Mouse (Mus musculus) lung, adult 2 months (tissue): Measurements from ENCODE around the gene Fads6.

Source experiments
- CTCF ChIP-seq: fragments of 200-500 bp; IDR thresholded peaks from 2 replicates; pipeline ENCODE4 v1.5.1; 2011; ENCODE audit warnings: mild to moderate bottlenecking, low read length, control low read depth; ENCODE audit not compliant: insufficient read depth
- POLR2A ChIP-seq: fragments of 200-500 bp; IDR thresholded peaks from 2 replicates; pipeline ENCODE4 v1.6.1; 2011; ENCODE audit warnings: low read depth, mild to moderate bottlenecking, control low read depth, low read length, borderline replicate concordance; ENCODE audit errors: extremely low read depth

DNA sequence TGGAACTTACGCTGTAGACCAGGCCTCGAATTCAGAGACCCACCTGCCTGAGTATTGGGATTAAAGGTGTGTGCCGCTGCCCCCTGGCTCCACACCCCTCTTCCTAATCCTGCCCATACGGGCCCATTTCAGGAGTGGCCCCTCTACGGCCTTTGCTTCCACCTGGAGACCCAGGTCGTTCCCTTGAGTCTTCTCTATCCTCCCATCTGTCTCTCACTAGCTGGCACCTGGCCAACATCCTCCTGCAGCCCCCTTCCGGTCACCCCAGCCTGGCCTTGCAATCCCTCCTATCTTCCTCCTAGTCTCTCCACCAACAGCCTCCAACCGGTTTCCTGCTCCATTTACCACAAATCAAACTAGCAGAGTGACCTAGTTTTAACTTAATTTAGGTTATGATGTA lies 7.6 kb downstream of the Fads6 start:
- TF ChIP-seq POLR2A: no peak
- no peak for TF ChIP-seq CTCF
